Comparison of ENCODE assay signal across 8 mouse cellular contexts in genomic region chr4:138463832-138464487, GRCm38 (mm10). TPM values are rescaled to one million over a fixed set of nuclear protein-coding genes. Genes with fewer than 3 reads are reported as not detected.
DNase-seq lines count a peak whose midpoint lies in the region; ATAC-seq and TF ChIP-seq lines count a peak whose summit lies in the region.

No protein-coding gene starts in this region.

- WGBS in embryonic facial prominence, embryonic 15.5 days = 8% methylated on average over 11 of the region's 11 CpGs
- WGBS in heart, embryonic 16.5 days = 9% methylated on average over 11 of the region's 11 CpGs
- WGBS in kidney, postnatal 0 days = 3% methylated on average over 11 of the region's 11 CpGs
- 4% methylated on average over 11 of the region's 11 CpGs for WGBS in neural tube, embryonic 14.5 days

- ATAC-seq in embryonic facial prominence, embryonic 15.5 days (ENCODE audit: insufficient number of reproducible peaks, low FRiP score, low TSS enrichment, low read depth) = no peak
- ATAC-seq in heart, embryonic 16.5 days (replicated peaks; ENCODE audit: extremely low read depth, insufficient read depth, low FRiP score) = peak; percentile 67
- peak; percentile 74 for ATAC-seq in kidney, postnatal 0 days (replicated peaks; ENCODE audit: low FRiP score, low read depth)
- ATAC-seq in neural tube, embryonic 14.5 days (ENCODE audit: low read depth) = peak; percentile 53; the same call in 1 of the 2 replicates

- H3K9ac ChIP-seq in ES-Bruce4 (ENCODE audit: low read depth, poor library complexity, severe bottlenecking) = no peak overlapping the region
- no peak overlapping the region for H3K9ac ChIP-seq in embryonic facial prominence, embryonic 15.5 days
- H3K9ac ChIP-seq in heart, embryonic 16.5 days (ENCODE audit: low read length) = no peak overlapping the region
- no peak overlapping the region for H3K9ac ChIP-seq in kidney, postnatal 0 days (ENCODE audit: low read depth, low read length)
- no peak overlapping the region for H3K9ac ChIP-seq in neural tube, embryonic 14.5 days (replicated peaks; ENCODE audit: low read depth, low read length)

- no peaks in the 10 kb centered on the region for H3K9me3 ChIP-seq in ES-Bruce4 (replicated peaks; ENCODE audit: control insufficient read depth, insufficient read depth, low read length, poor library complexity, severe bottlenecking)
- H3K9me3 ChIP-seq in embryonic facial prominence, embryonic 15.5 days (replicated peaks) = no peaks in the 10 kb centered on the region
- H3K9me3 ChIP-seq in heart, embryonic 16.5 days (replicated peaks; ENCODE audit: control insufficient read depth, low read length) = 0 out of 2 replicates have a peak, but pooled peaks cover 2% of the 10 kb centered on the region
- H3K9me3 ChIP-seq in kidney, postnatal 0 days (replicated peaks; ENCODE audit: low read length) = no peaks in the 10 kb centered on the region
- no peaks in the 10 kb centered on the region for H3K9me3 ChIP-seq in neural tube, embryonic 14.5 days (ENCODE audit: control insufficient read depth, low read length)

- TF ChIP-seq EP300 in ES-Bruce4 (IDR thresholded peaks at IDR 0.05; ENCODE audit: insufficient read depth, low read depth, low read length) = peak; percentile 68

- H3K4me1 ChIP-seq in ES-Bruce4 (ENCODE audit: control insufficient read depth, insufficient read depth, low read length) = peaks cover 6% of the 10 kb centered on the region
- H3K4me1 ChIP-seq in embryonic facial prominence, embryonic 15.5 days = peaks cover 34% of the 10 kb centered on the region
- peaks cover 19% of the 10 kb centered on the region for H3K4me1 ChIP-seq in heart, embryonic 16.5 days (ENCODE audit: control insufficient read depth, insufficient read depth, low read length)
- H3K4me1 ChIP-seq in kidney, postnatal 0 days (replicated peaks; ENCODE audit: insufficient read depth, low read length) = peaks cover 49% of the 10 kb centered on the region
- peaks cover 33% of the 10 kb centered on the region for H3K4me1 ChIP-seq in neural tube, embryonic 14.5 days (ENCODE audit: control insufficient read depth, insufficient read depth, low read length)

- peak; percentile 76 for DNase-seq in adipocyte (ENCODE audit: low spot score)
- DNase-seq in kidney, postnatal 0 days (ENCODE audit: low spot score) = peak; percentile 91
- DNase-seq in lung, adult 18-20 months = peak; percentile 85 to 88
- no peak for DNase-seq in c-Kit-positive CD71-positive TER-119-positive erythroid progenitor cells, embryonic 14.5 days (ENCODE audit: low spot score)

- peak overlapping the region; percentile 38 for H3K4me2 ChIP-seq in embryonic facial prominence, embryonic 15.5 days (replicated peaks)
- peak overlapping the region; percentile 58 for H3K4me2 ChIP-seq in heart, embryonic 16.5 days (ENCODE audit: low read depth, low read length)
- H3K4me2 ChIP-seq in kidney, postnatal 0 days (ENCODE audit: low read length) = peak overlapping the region; percentile 38
- H3K4me2 ChIP-seq in neural tube, embryonic 14.5 days (ENCODE audit: low read depth, low read length) = peak overlapping the region; percentile 19; the same call in 1 of the 2 replicates

- no peak for TF ChIP-seq CTCF in ES-Bruce4 (IDR thresholded peaks at IDR 0.05; ENCODE audit: low read depth, low read length)
- TF ChIP-seq CTCF in kidney, postnatal 0 days (IDR thresholded peaks at IDR 0.05; ENCODE audit: low read depth) = peak; percentile 15; the same call in 1 of the 2 replicates

- H3K36me3 ChIP-seq in ES-Bruce4 (ENCODE audit: control insufficient read depth, insufficient read depth, low read length, poor library complexity, severe bottlenecking) = no peaks in the 10 kb centered on the region
- H3K36me3 ChIP-seq in embryonic facial prominence, embryonic 15.5 days = no peaks in the 10 kb centered on the region
- H3K36me3 ChIP-seq in heart, embryonic 16.5 days (ENCODE audit: control insufficient read depth, insufficient read depth) = no peaks in the 10 kb centered on the region
- H3K36me3 ChIP-seq in kidney, postnatal 0 days (ENCODE audit: insufficient read depth, low read length) = no peaks in the 10 kb centered on the region
- H3K36me3 ChIP-seq in neural tube, embryonic 14.5 days (ENCODE audit: control insufficient read depth, insufficient read depth, low read length) = no peaks in the 10 kb centered on the region

- TF ChIP-seq POLR2A in ES-Bruce4 (IDR thresholded peaks at IDR 0.05; ENCODE audit: insufficient read depth, low read length) = no peak

- no peak overlapping the region for H3K4me3 ChIP-seq in ES-Bruce4 (ENCODE audit: low read depth, low read length)
- no peak overlapping the region for H3K4me3 ChIP-seq in embryonic facial prominence, embryonic 15.5 days (replicated peaks)
- 0 out of 2 replicates have a peak overlapping the region, but pooled peaks have one; percentile 20 for H3K4me3 ChIP-seq in heart, embryonic 16.5 days (ENCODE audit: low read length)
- H3K4me3 ChIP-seq in kidney, postnatal 0 days (replicated peaks; ENCODE audit: low read depth, low read length) = no peak overlapping the region
- no peak overlapping the region for H3K4me3 ChIP-seq in neural tube, embryonic 14.5 days (ENCODE audit: low read depth, low read length)

- H3K27me3 ChIP-seq in ES-Bruce4 (ENCODE audit: control insufficient read depth, insufficient read depth, low read length, poor library complexity, severe bottlenecking) = no peaks in the 10 kb centered on the region
- H3K27me3 ChIP-seq in embryonic facial prominence, embryonic 15.5 days = peaks cover 40% of the 10 kb centered on the region
- peaks cover 29% of the 10 kb centered on the region for H3K27me3 ChIP-seq in heart, embryonic 16.5 days (ENCODE audit: control insufficient read depth, insufficient read depth, low read length)
- no peaks in the 10 kb centered on the region for H3K27me3 ChIP-seq in kidney, postnatal 0 days (ENCODE audit: insufficient read depth, low read length)
- no peaks in the 10 kb centered on the region for H3K27me3 ChIP-seq in neural tube, embryonic 14.5 days (ENCODE audit: control insufficient read depth, insufficient read depth, low read length)

- peak overlapping the region; percentile 52 for H3K27ac ChIP-seq in ES-Bruce4 (ENCODE audit: insufficient read depth, low read length)
- H3K27ac ChIP-seq in embryonic facial prominence, embryonic 15.5 days (replicated peaks) = peak overlapping the region; percentile 68; the same call in 1 of the 2 replicates
- H3K27ac ChIP-seq in heart, embryonic 16.5 days (ENCODE audit: low read length) = peak overlapping the region; percentile 41
- peak overlapping the region; percentile 83 for H3K27ac ChIP-seq in kidney, postnatal 0 days
- H3K27ac ChIP-seq in neural tube, embryonic 14.5 days (ENCODE audit: low read depth, low read length) = peak overlapping the region; percentile 76

RNA-seq across cellular contexts. Expression of gene Camk2n1, which starts 9.8 kb away (rescaled TPM):
- 12.1 and 14.1 TPM in 2 replicates for polyA plus RNA-seq in ES-Bruce4 (2011; ENCODE audit: insufficient read depth, insufficient read length, low read depth, missing spikeins)
- 3.1 and 3.4 TPM in 2 replicates for polyA plus RNA-seq in embryonic facial prominence, embryonic 15.5 days (2015; fragmentation: Nextera tagmentation; extraction: Ambion mirVana)
- polyA plus RNA-seq in heart, embryonic 16.5 days (2015; fragmentation: Nextera tagmentation; extraction: Ambion mirVana) = 0.97 and 1.3 TPM in 2 replicates
- polyA plus RNA-seq in kidney, postnatal 0 days (2015; fragmentation: Nextera tagmentation; extraction: Ambion mirVana) = 13.8 and 14.5 TPM in 2 replicates
- polyA plus RNA-seq in neural tube, embryonic 14.5 days (2014; fragmentation: Nextera tagmentation; extraction: Ambion mirVana) = 19.6 and 25.8 TPM in 2 replicates

RNA-seq across cellular contexts. Expression of gene Mul1, which starts 29.5 kb away (rescaled TPM):
- polyA plus RNA-seq in ES-Bruce4 (2011; ENCODE audit: insufficient read depth, insufficient read length, low read depth, missing spikeins) = 16.3 and 17.2 TPM in 2 replicates
- polyA plus RNA-seq in embryonic facial prominence, embryonic 15.5 days (2015; fragmentation: Nextera tagmentation; extraction: Ambion mirVana) = 17.7 and 18.0 TPM in 2 replicates
- 22.3 and 24.5 TPM in 2 replicates for polyA plus RNA-seq in heart, embryonic 16.5 days (2015; fragmentation: Nextera tagmentation; extraction: Ambion mirVana)
- 23.6 and 25.3 TPM in 2 replicates for polyA plus RNA-seq in kidney, postnatal 0 days (2015; fragmentation: Nextera tagmentation; extraction: Ambion mirVana)
- polyA plus RNA-seq in neural tube, embryonic 14.5 days (2014; fragmentation: Nextera tagmentation; extraction: Ambion mirVana) = 15.3 and 18.6 TPM in 2 replicates
